Mouse (Mus musculus) ES-E14 (cell line): ENCODE data around the gene Arhgef11. TPM values are rescaled to one million over a fixed set of nuclear protein-coding genes. Genes with fewer than 3 reads are reported as not detected.

Experiments used
- DNase-seq: peaks from one replicate; pipeline ENCODE4 v3.0.0-alpha.2; 2013; ENCODE audit warnings: low read depth, low spot score
- H3K27ac ChIP-seq: 2 replicates; pipeline ENCODE4 v1.5.1; 2012; ENCODE audit warnings: low read depth, mild to moderate bottlenecking, low read length, moderate library complexity, mixed read lengths; ENCODE audit not compliant: poor library complexity, insufficient read depth, severe bottlenecking
- H3K36me3 ChIP-seq: 2 replicates; pipeline ENCODE4 v1.6.1; 2012; ENCODE audit warnings: mild to moderate bottlenecking, low read length, moderate library complexity, mixed read lengths; ENCODE audit not compliant: control insufficient read depth, poor library complexity, insufficient read depth, severe bottlenecking
- H3K4me1 ChIP-seq, 2 experiments: fragments of 150-350 bp in 1 of 2; sonication (generic) in 1 of 2; 2 replicates each; pipeline ENCODE4 v1.6.1; 2012; ENCODE audit warnings: low read length in 2 of 2, mild to moderate bottlenecking in 1 of 2, mixed read lengths in 1 of 2; ENCODE audit not compliant: control insufficient read depth in 2 of 2, insufficient read depth in 2 of 2, poor library complexity in 1 of 2
- H3K4me3 ChIP-seq, 2 experiments: fragments of 150-350 bp in 1 of 2; sonication (generic) in 1 of 2; 2 replicates each; pipeline ENCODE4 v1.5.1; 2012; ENCODE audit warnings: low read length in 2 of 2, low read depth in 1 of 2, mild to moderate bottlenecking in 1 of 2, mixed read lengths in 1 of 2; ENCODE audit not compliant: insufficient read depth in 1 of 2, poor library complexity in 1 of 2, severe bottlenecking in 1 of 2
- H3K9ac ChIP-seq: 2 replicates; pipeline ENCODE4 v1.6.1; 2012; ENCODE audit warnings: low read depth, mild to moderate bottlenecking, low read length, mixed read lengths; ENCODE audit not compliant: poor library complexity, insufficient read depth, severe bottlenecking
- H3K9me3 ChIP-seq: fragments of 150-350 bp; sonication (generic); 2 replicates; pipeline ENCODE4 v1.6.1; 2012; ENCODE audit warnings: low read depth, mild to moderate bottlenecking, low read length; ENCODE audit not compliant: control insufficient read depth, insufficient read depth
- CHD2 ChIP-seq: IDR thresholded peaks from 2 replicates; pipeline ENCODE4 v1.6.1; 2014; ENCODE audit warnings: mild to moderate bottlenecking, low read depth, low read length, inconsistent platforms
- HCFC1 ChIP-seq: IDR thresholded peaks from 2 replicates; pipeline ENCODE4 v1.6.1; 2012; ENCODE audit warnings: low read length, inconsistent platforms, borderline replicate concordance; ENCODE audit not compliant: insufficient read depth
- MAFK ChIP-seq: IDR thresholded peaks from 2 replicates; pipeline ENCODE4 v1.6.1; 2014; ENCODE audit warnings: mild to moderate bottlenecking, low read depth, low read length, inconsistent platforms; ENCODE audit not compliant: insufficient read depth
- ZC3H11A ChIP-seq: IDR thresholded peaks from 2 replicates; pipeline ENCODE4 v1.6.1; 2012; ENCODE audit warnings: low read depth, mild to moderate bottlenecking, inconsistent platforms, low read length, borderline replicate concordance
- ZNF384 ChIP-seq: IDR thresholded peaks from 2 replicates; pipeline ENCODE4 v1.6.1; 2012; ENCODE audit warnings: low read depth, low read length, inconsistent platforms
- in situ Hi-C, 2 experiments: fragments of 600-800 bp; cut with MboI; formaldehyde crosslinking; loops; one replicate each; pipeline ENCODE4 v1.15.1; 2025; ENCODE audit warnings: low sequenced_read_pairs in 2 of 2, inconsistent platforms in 1 of 2; ENCODE audit not compliant: unreplicated experiment in 2 of 2
- total RNA-seq: library from RNA; depleted of rRNA; stranded (reverse); fragments of 300-350 nt; gene quantifications from 2 replicates; pipeline ENCODE4 v1.2.3, GENCODE M21; 2012

Arhgef11 gene
- total RNA-seq, 1 experiment: 14.1 TPM

GRCm38 (mm10) chr3:87630899-87631298 is 13.5 kb downstream of the Arhgef11 start:
- DNase-seq: no peak
- Histone ChIP-seq H3K9ac (peak overlapping the region; percentile 76), H3K4me3 (peak overlapping the region; percentile 41; a peak in 3 of 4 replicates), H3K36me3 (no peaks in the 10 kb centered on the region), H3K9me3 (no peaks in the 10 kb centered on the region), H3K4me1 (peaks cover 9 to 10% of the 10 kb centered on the region in 2 experiments; a peak in 3 of 4 replicates), H3K27ac (peak overlapping the region; percentile 33; the same call in 1 of the 2 replicates)
- in situ Hi-C loops: no loop called here
- TF ChIP-seq MAFK (no peak), ZC3H11A (no peak), CHD2 (no peak), HCFC1 (no peak), ZNF384 (no peak)

GRCm38 (mm10) chr3:87631408-87631807 is 14.0 kb downstream of the Arhgef11 start:
- Histone ChIP-seq H3K9ac (peak overlapping the region; percentile 49; the same call in 1 of the 2 replicates), H3K4me3 (peak overlapping the region in 1 of 2 experiments; percentile 41; a peak in 1 of 4 replicates), H3K36me3 (no peaks in the 10 kb centered on the region), H3K9me3 (no peaks in the 10 kb centered on the region), H3K27ac (no peak overlapping the region; the same call in 1 of the 2 replicates), H3K4me1 (peaks cover 9 to 10% of the 10 kb centered on the region in 2 experiments)
- in situ Hi-C loops: no loop called here
- TF ChIP-seq CHD2 (no peak), HCFC1 (no peak), ZC3H11A (no peak), ZNF384 (no peak), MAFK (no peak)
- DNase-seq: no peak

- no peaks in the 10 kb centered on the region for H3K9me3 ChIP-seq
- H3K36me3 ChIP-seq: no peaks in the 10 kb centered on the region
- DNase-seq: no peak
- in situ Hi-C loops: no loop called here
- H3K27ac ChIP-seq: no peak overlapping the region
- H3K4me1 ChIP-seq: peaks cover 7 to 9% of the 10 kb centered on the region in 2 experiments; a peak in 3 of 4 replicates
- H3K9ac ChIP-seq: no peak overlapping the region
- H3K4me3 ChIP-seq: no peak overlapping the region
- no peak for TF ChIP-seq ZC3H11A
- TF ChIP-seq ZNF384: no peak
- no peak for TF ChIP-seq MAFK
- TF ChIP-seq CHD2: no peak
- no peak for TF ChIP-seq HCFC1
These were observed 18.2 kb downstream of the Arhgef11 start for GRCm38 (mm10) chr3:87635514-87635913.

- Histone ChIP-seq H3K9me3 (no peaks in the 10 kb centered on the region), H3K27ac (no peak overlapping the region), H3K9ac (no peak overlapping the region), H3K4me3 (no peak overlapping the region), H3K4me1 (no peaks in the 10 kb centered on the region), H3K36me3 (no peaks in the 10 kb centered on the region)
- in situ Hi-C loops: no loop called here
- TF ChIP-seq ZC3H11A (no peak), MAFK (no peak), HCFC1 (no peak), CHD2 (no peak), ZNF384 (no peak)
- DNase-seq: no peak
These were observed 26.1 kb downstream of the Arhgef11 start for GRCm38 (mm10) chr3:87643453-87643852.

- H3K27ac ChIP-seq: no peak overlapping the region
- no peaks in the 10 kb centered on the region for H3K4me1 ChIP-seq
- TF ChIP-seq ZC3H11A: no peak
- TF ChIP-seq MAFK: no peak
- TF ChIP-seq HCFC1: no peak
- TF ChIP-seq ZNF384: no peak
- no peak for TF ChIP-seq CHD2
- H3K36me3 ChIP-seq: no peaks in the 10 kb centered on the region
- DNase-seq: no peak
- in situ Hi-C loops: no loop called here
- H3K4me3 ChIP-seq: no peak overlapping the region
- no peak overlapping the region for H3K9ac ChIP-seq
- H3K9me3 ChIP-seq: no peaks in the 10 kb centered on the region
These were observed 28.8 kb downstream of the Arhgef11 start for GRCm38 (mm10) chr3:87646174-87646573.
